Mouse (Mus musculus): ENCODE results near the gene Tpp2. TPM values are rescaled to one million over a fixed set of nuclear protein-coding genes. Genes with fewer than 3 reads are reported as not detected.

The Tpp2 gene
- total and polyA plus RNA-seq, 2 experiments from 2014 or later, result 26.4 to 46.2 TPM

DNA sequence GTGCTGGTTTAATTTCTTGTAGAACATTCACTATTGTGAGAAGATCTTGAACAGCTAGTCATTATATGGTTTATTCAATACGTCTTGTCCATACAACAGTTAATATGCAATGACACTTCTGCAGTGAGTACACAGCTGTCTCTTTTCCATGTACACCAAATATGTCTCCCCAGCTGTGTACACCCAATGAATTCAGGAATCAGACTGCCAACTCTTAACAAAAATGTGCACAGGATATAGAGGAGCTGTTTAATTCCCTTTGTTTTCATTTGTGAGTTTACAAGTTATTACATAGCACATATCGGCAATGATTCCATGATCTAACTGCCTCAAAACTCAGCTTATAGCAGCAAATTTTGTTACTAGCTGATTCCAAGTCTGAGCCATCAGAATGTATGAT lies 71.1 kb downstream of the Tpp2 start:
- H3K4me1 ChIP-seq (ENCODE audit: insufficient read depth, low read length), result no peaks in the 10 kb centered on the region
- no peak overlapping the region for H3K27ac ChIP-seq
- no peaks in the 10 kb centered on the region for H3K9me3 ChIP-seq (ENCODE audit: low read length)
- H3K9ac ChIP-seq (replicated peaks; ENCODE audit: low read length), result no peak overlapping the region
- 97% methylated on average over 2 of the region's 2 CpGs for WGBS
- TF ChIP-seq CTCF (IDR thresholded peaks at IDR 0.05; ENCODE audit: low read depth), result no peak
- peaks cover 13% of the 10 kb centered on the region for H3K36me3 ChIP-seq (ENCODE audit: insufficient read depth, low read length)
- no peaks in the 10 kb centered on the region for H3K27me3 ChIP-seq (ENCODE audit: insufficient read depth, low read length)
- ATAC-seq (no peak), DNase-seq (ENCODE audit: low spot score) (no peak)
- no peak overlapping the region for H3K4me3 ChIP-seq (ENCODE audit: low read length)
- no peak overlapping the region for H3K4me2 ChIP-seq (ENCODE audit: low read depth, low read length)

DNA sequence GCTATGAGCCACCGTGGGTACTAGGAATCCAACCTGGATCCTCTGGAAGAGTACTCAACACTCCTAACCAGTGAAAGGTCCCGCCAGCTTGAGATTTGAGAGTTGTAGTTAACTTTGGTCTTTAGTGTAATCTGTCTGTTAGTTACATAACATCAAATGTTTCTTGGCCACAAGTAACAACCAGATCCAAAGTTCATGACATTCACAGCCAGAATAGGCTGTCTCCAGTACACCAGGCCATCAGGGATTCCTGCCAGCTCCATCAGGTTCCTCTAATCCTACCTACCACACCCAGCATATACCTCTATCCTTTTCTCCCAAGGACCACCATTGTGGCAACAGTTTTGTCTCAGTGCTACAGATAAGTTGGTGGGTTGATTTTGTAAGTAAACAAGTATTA lies 82.1 kb downstream of the Tpp2 start:
- no peak overlapping the region for H3K27ac ChIP-seq
- H3K4me2 ChIP-seq (ENCODE audit: low read depth, low read length), result no peak overlapping the region

DNA sequence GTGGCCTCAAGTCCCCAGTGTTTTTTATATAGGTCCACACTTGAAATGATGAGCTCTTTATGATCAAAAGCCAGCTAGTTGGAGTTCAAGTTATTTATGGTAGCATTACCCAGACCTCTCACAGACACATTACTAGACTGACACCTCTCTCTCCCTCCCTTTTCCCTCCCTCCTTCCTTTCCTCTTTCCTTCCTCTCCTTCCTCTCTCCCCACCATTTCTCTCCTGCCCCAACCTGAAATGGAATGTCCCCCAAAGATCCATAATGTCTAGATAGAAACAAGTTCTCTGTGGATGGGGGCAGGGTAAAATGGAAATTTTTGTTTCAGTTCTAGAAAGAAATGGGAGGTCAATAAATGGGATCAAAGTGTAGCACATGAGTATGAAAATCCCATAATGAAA lies 86.5 kb downstream of the Tpp2 start, which contains the start of gene Mettl21c:
Mettl21c (minus strand) TSS at position 101 of the 400 bp plus-strand sequence.
- DNase-seq (ENCODE audit: low spot score) (no peak), ATAC-seq (no peak)
- no peaks in the 10 kb centered on the region for H3K27me3 ChIP-seq (ENCODE audit: insufficient read depth, low read length)
- no peak within 1 kb of the TSS for H3K27ac ChIP-seq
- no peaks in the 10 kb centered on the region for H3K36me3 ChIP-seq (ENCODE audit: insufficient read depth, low read length)
- H3K9ac ChIP-seq (replicated peaks; ENCODE audit: low read length), result no peak within 1 kb of the TSS
- H3K4me2 ChIP-seq (ENCODE audit: low read depth, low read length), result no peak within 1 kb of the TSS
- H3K9me3 ChIP-seq (ENCODE audit: low read length), result no peaks in the 10 kb centered on the region
- no peak for TF ChIP-seq CTCF (IDR thresholded peaks at IDR 0.05; ENCODE audit: low read depth)
- H3K4me3 ChIP-seq (ENCODE audit: low read length), result no peak within 1 kb of the TSS
- no peaks in the 10 kb centered on the region for H3K4me1 ChIP-seq (ENCODE audit: insufficient read depth, low read length)

More for the DNA sequence above, 82.1 kb downstream of the Tpp2 start:
- no peak for TF ChIP-seq CTCF (IDR thresholded peaks at IDR 0.05; ENCODE audit: low read depth)
- Histone ChIP-seq H3K36me3 (ENCODE audit: insufficient read depth, low read length) (no peaks in the 10 kb centered on the region), H3K9ac (replicated peaks; ENCODE audit: low read length) (no peak overlapping the region), H3K4me3 (ENCODE audit: low read length) (no peak overlapping the region), H3K9me3 (ENCODE audit: low read length) (no peaks in the 10 kb centered on the region), H3K27me3 (ENCODE audit: insufficient read depth, low read length) (no peaks in the 10 kb centered on the region), H3K4me1 (ENCODE audit: insufficient read depth, low read length) (no peaks in the 10 kb centered on the region)
- no peak for DNase-seq (ENCODE audit: low spot score)
- 96% methylated on average over 2 of the region's 2 CpGs for WGBS
- no peak for ATAC-seq

DNA sequence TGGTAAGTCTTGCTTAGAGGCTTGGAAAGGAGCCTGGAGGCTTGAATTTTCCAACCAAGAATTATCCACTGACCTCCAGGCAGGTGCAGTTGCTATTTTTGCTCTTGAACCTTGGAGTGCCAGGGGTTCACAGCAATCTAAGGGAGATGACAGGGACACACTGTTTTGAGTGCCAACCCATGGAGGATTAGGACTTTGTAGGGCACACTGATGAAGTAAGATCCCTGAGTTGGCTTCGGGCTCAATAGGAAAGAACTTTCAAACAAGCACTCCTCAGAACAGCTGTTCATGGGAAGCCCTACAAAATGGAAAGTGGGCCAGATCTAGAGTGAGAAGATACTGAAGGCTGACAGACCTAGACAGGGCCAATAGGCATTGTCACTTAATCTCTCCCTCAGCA lies 89.2 kb downstream of the Tpp2 start:
- no peak for ATAC-seq
- H3K27me3 ChIP-seq (ENCODE audit: insufficient read depth, low read length), result no peaks in the 10 kb centered on the region
- WGBS, result 86% methylated on average over 1 of the region's 1 CpGs
- H3K27ac ChIP-seq, result no peak overlapping the region
- no peaks in the 10 kb centered on the region for H3K4me1 ChIP-seq (ENCODE audit: insufficient read depth, low read length)
- no peak overlapping the region for H3K4me3 ChIP-seq (ENCODE audit: low read length)
- no peaks in the 10 kb centered on the region for H3K9me3 ChIP-seq (ENCODE audit: low read length)
- no peak for TF ChIP-seq CTCF (IDR thresholded peaks at IDR 0.05; ENCODE audit: low read depth)
- no peak overlapping the region for H3K4me2 ChIP-seq (ENCODE audit: low read depth, low read length)
- H3K9ac ChIP-seq (replicated peaks; ENCODE audit: low read length), result no peak overlapping the region
- no peaks in the 10 kb centered on the region for H3K36me3 ChIP-seq (ENCODE audit: insufficient read depth, low read length)
- no peak for DNase-seq (ENCODE audit: low spot score)

DNA sequence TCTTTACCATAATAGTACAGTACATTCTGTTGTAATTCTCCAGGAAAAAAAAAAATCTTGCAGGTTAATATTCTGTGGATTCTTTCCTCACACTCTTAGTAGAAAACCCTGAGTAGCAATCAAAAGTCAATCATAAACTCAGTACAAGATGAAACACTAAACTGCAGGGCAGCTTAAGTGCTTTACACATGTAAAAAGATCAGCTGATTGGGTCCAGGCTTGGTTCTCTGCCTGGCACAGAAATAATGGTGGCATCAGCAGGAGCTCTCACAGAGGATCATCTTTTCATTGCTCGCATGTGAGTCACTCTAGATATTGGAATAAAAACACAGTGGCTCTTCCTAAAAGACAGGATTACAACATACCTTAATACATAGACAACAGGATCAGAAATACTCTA lies 94.2 kb downstream of the Tpp2 start:
- H3K4me3 ChIP-seq (ENCODE audit: low read length), result no peak overlapping the region
- H3K36me3 ChIP-seq (ENCODE audit: insufficient read depth, low read length), result no peaks in the 10 kb centered on the region
- TF ChIP-seq CTCF (IDR thresholded peaks at IDR 0.05; ENCODE audit: low read depth), result no peak
- DNase-seq (ENCODE audit: low spot score), result no peak
- no peaks in the 10 kb centered on the region for H3K4me1 ChIP-seq (ENCODE audit: insufficient read depth, low read length)
- no peak overlapping the region for H3K4me2 ChIP-seq (ENCODE audit: low read depth, low read length)
- H3K9me3 ChIP-seq (ENCODE audit: low read length), result no peaks in the 10 kb centered on the region
- H3K27ac ChIP-seq, result no peak overlapping the region
- no peaks in the 10 kb centered on the region for H3K27me3 ChIP-seq (ENCODE audit: insufficient read depth, low read length)
- no peak for ATAC-seq
- H3K9ac ChIP-seq (replicated peaks; ENCODE audit: low read length), result no peak overlapping the region
- 83% methylated on average over 1 of the region's 1 CpGs for WGBS

DNA sequence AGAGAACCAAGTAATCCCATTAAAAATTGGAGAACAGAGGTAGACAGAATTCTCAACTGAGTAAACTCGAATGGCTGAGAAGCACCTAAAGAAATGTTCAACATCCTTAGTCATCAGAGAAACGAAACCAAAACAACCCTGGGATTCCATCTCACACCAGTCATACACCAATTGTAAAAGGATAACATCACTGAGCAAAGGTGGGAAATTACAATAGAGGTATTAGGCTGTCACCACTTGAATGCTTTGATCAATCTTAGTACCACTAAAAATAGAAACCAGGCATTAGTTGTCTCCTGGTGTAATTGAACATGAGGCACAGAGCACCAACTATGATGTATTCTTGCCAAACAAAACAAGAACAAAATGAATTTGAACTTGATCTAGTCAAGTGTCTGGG lies 98.8 kb downstream of the Tpp2 start:
- WGBS, result 72% methylated on average over 2 of the region's 2 CpGs
- Histone ChIP-seq H3K4me3 (ENCODE audit: low read length) (no peak overlapping the region), H3K9ac (replicated peaks; ENCODE audit: low read length) (no peak overlapping the region), H3K9me3 (ENCODE audit: low read length) (no peaks in the 10 kb centered on the region), H3K4me2 (ENCODE audit: low read depth, low read length) (no peak overlapping the region), H3K4me1 (ENCODE audit: insufficient read depth, low read length) (no peaks in the 10 kb centered on the region), H3K27me3 (ENCODE audit: insufficient read depth, low read length) (no peaks in the 10 kb centered on the region), H3K27ac (no peak overlapping the region), H3K36me3 (ENCODE audit: insufficient read depth, low read length) (no peaks in the 10 kb centered on the region)
- DNase-seq (ENCODE audit: low spot score) (no peak), ATAC-seq (no peak)
- no peak for TF ChIP-seq CTCF (IDR thresholded peaks at IDR 0.05; ENCODE audit: low read depth)

DNA sequence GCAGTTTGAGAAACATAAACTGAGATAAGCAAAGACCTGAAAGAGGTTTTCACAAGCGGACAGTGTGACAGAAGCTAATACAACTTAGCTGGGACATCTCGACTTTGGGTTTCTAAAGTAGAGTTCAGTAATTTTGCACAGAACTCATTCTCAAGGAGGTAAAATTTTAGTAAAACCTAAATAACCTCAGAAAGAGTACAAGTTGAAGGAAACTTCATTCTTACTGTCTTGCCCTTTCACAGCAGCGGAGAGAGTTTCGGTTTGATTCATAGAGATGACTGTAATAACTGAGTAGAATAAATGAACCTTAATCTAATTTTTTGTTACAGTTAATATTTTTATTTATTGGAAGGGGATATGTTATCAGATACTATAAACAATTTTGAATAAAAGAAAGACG lies 99.5 kb downstream of the Tpp2 start:
- Histone ChIP-seq H3K4me1 (ENCODE audit: insufficient read depth, low read length) (no peaks in the 10 kb centered on the region), H3K4me2 (ENCODE audit: low read depth, low read length) (no peak overlapping the region), H3K27me3 (ENCODE audit: insufficient read depth, low read length) (no peaks in the 10 kb centered on the region), H3K9me3 (ENCODE audit: low read length) (no peaks in the 10 kb centered on the region), H3K36me3 (ENCODE audit: insufficient read depth, low read length) (no peaks in the 10 kb centered on the region), H3K27ac (no peak overlapping the region), H3K9ac (replicated peaks; ENCODE audit: low read length) (no peak overlapping the region), H3K4me3 (ENCODE audit: low read length) (no peak overlapping the region)
- DNase-seq (ENCODE audit: low spot score) (no peak), ATAC-seq (no peak)
- no peak for TF ChIP-seq CTCF (IDR thresholded peaks at IDR 0.05; ENCODE audit: low read depth)
- WGBS, result 90% methylated on average over 5 of the region's 5 CpGs
